Mouse (Mus musculus) limb, embryonic 12.5 days (tissue): ENCODE results near the gene Slco3a1. TPM values are rescaled to one million over a fixed set of nuclear protein-coding genes. Genes with fewer than 3 reads are reported as not detected.

Experiments used
- ATAC-seq: fragments of 200-750 bp; cut with Nextera tagmentation; 2 replicates; pipeline ENCODE4 v1.8.0; 2017; ENCODE audit warnings: low read depth, moderate TSS enrichment; ENCODE audit not compliant: insufficient number of reproducible peaks, insufficient read depth, low FRiP score, low TSS enrichment
- H3K27ac ChIP-seq: fragments of 300-500 bp; sonication (generic); 2 replicates; pipeline ENCODE4 v1.5.1; 2016; ENCODE audit warnings: mild to moderate bottlenecking, moderate library complexity
- H3K27me3 ChIP-seq: fragments of 300-500 bp; sonication (generic); 2 replicates; pipeline ENCODE4 v1.6.1; 2016; ENCODE audit warnings: mild to moderate bottlenecking, moderate library complexity
- H3K36me3 ChIP-seq: fragments of 300-500 bp; sonication (generic); 2 replicates; pipeline ENCODE4 v1.6.1; 2016; ENCODE audit warnings: mild to moderate bottlenecking, moderate library complexity
- H3K4me1 ChIP-seq: fragments of 300-500 bp; sonication (generic); replicated peaks from 2 replicates; pipeline ENCODE4 v1.6.1; 2016
- H3K4me2 ChIP-seq: fragments of 300-500 bp; sonication (generic); 2 replicates; pipeline ENCODE4 v1.6.1; 2016; ENCODE audit warnings: mild to moderate bottlenecking, moderate library complexity
- H3K4me3 ChIP-seq: fragments of 300-500 bp; sonication (generic); replicated peaks from 2 replicates; pipeline ENCODE4 v1.5.1; 2016; ENCODE audit warnings: mild to moderate bottlenecking
- H3K9ac ChIP-seq: fragments of 300-500 bp; sonication (generic); replicated peaks from 2 replicates; pipeline ENCODE4 v1.6.1; 2016; ENCODE audit warnings: mild to moderate bottlenecking, moderate library complexity
- H3K9me3 ChIP-seq: fragments of 300-500 bp; sonication (generic); 2 replicates; pipeline ENCODE4 v1.6.1; 2016; ENCODE audit warnings: mild to moderate bottlenecking, moderate library complexity
- WGBS: fragments of 180-500 bp; shearing (Covaris S2); methylation state at CpG from one replicate; pipeline ENCODE4 v1.1.7; 2016; 5-methylcytosine and 5-hydroxymethylcytosine counted together
- polyA plus RNA-seq: library from polyadenylated mRNA; unstranded; fragments of >200 nt; fragmentation: Nextera tagmentation; extraction: Ambion mirVana; gene quantifications from 2 replicates; pipeline ENCODE4 v1.2.1, GENCODE M21; 2016

Gene Slco3a1
- polyA plus RNA-seq, 1 experiment from 2014 or later, result 8.2 TPM

DNA sequence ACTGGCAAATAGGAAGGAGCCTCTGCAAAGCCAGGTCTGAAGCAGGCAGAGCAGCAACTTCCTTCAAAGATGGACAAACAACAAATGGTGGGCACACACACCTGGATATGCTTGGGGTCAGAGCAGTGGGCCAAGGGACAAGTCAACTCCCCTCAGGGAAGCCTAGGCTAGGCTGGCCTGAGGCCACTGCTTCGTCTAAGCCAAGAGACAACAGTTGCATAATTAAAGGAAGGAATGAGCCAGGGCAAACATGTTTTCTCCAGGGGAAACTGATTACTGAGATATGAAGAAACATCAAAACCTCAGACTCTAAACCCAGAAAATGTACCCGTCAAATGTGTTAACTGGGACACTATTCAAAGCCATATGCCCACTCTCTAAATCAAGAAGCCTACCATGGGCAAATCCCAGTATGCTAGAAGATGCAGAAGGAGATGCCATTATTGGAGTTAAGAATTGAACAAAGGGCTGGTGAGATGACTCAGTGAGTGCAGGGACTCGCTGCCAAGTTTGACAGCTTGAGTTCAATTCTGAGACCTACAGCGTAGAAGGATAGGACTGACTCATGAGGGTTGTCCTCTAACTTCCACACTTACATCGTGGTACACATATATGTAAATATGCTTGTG, 97.1 kb downstream of the Slco3a1 start:
- no peak for ATAC-seq
- H3K4me2 ChIP-seq, result no peak overlapping the region
- no peaks in the 10 kb centered on the region for H3K36me3 ChIP-seq
- no peaks in the 10 kb centered on the region for H3K27me3 ChIP-seq
- H3K4me1 ChIP-seq, result peaks cover 17% of the 10 kb centered on the region
- no peak overlapping the region for H3K9ac ChIP-seq
- 86% methylated on average over 5 of the region's 5 CpGs for WGBS
- no peak overlapping the region for H3K27ac ChIP-seq
- no peak overlapping the region for H3K4me3 ChIP-seq
- H3K9me3 ChIP-seq, result no peaks in the 10 kb centered on the region

- WGBS, result 79% methylated on average over 2 of the region's 2 CpGs
- no peaks in the 10 kb centered on the region for H3K36me3 ChIP-seq
- H3K27ac ChIP-seq, result no peak overlapping the region
- no peak for ATAC-seq
- H3K4me1 ChIP-seq, result peaks cover 15% of the 10 kb centered on the region
- no peak overlapping the region for H3K4me2 ChIP-seq
- H3K9ac ChIP-seq, result no peak overlapping the region
- H3K4me3 ChIP-seq, result no peak overlapping the region
- H3K27me3 ChIP-seq, result no peaks in the 10 kb centered on the region
- H3K9me3 ChIP-seq, result no peaks in the 10 kb centered on the region
Observed at GRCm38 (mm10) chr7:74456781-74457180, 97.8 kb downstream of the Slco3a1 start.

DNA sequence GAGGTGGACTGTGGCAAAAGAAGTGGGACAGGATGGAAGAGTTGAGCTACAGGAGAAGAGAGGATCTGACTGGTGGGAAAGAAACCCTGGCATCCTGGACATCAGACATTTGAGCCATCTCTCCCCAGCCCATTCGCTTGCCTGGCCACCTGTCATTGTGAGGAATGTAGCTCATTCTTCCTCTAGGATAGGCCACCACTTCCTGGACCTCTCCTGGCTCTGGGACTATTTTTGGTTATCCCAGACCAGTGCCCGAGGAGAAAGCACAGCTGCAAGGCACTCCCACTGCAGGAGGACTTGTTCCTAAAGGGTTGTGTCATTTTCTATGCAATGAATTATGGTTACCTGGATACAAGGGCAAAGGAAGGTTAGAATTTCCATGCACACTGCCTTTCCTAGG, 103.5 kb downstream of the Slco3a1 start:
- H3K27me3 ChIP-seq, result no peaks in the 10 kb centered on the region
- peaks cover 20% of the 10 kb centered on the region; the same call in 1 of the 2 replicates for H3K4me1 ChIP-seq
- H3K27ac ChIP-seq, result no peak overlapping the region
- H3K36me3 ChIP-seq, result no peaks in the 10 kb centered on the region
- no peak overlapping the region for H3K9ac ChIP-seq
- no peak for ATAC-seq
- 81% methylated on average over 2 of the region's 2 CpGs for WGBS
- H3K4me3 ChIP-seq, result no peak overlapping the region
- H3K4me2 ChIP-seq, result no peak overlapping the region
- H3K9me3 ChIP-seq, result no peaks in the 10 kb centered on the region

- no peak overlapping the region for H3K27ac ChIP-seq
- no peak overlapping the region for H3K4me3 ChIP-seq
- H3K36me3 ChIP-seq, result no peaks in the 10 kb centered on the region
- no peak for ATAC-seq
- WGBS, result 92% methylated on average over 1 of the region's 1 CpGs
- no peak overlapping the region for H3K9ac ChIP-seq
- H3K9me3 ChIP-seq, result no peaks in the 10 kb centered on the region
- peaks cover 20% of the 10 kb centered on the region; the same call in 1 of the 2 replicates for H3K4me1 ChIP-seq
- H3K27me3 ChIP-seq, result no peaks in the 10 kb centered on the region
- no peak overlapping the region for H3K4me2 ChIP-seq
Observed at GRCm38 (mm10) chr7:74449802-74450201, 104.8 kb downstream of the Slco3a1 start.

GRCm38 (mm10) chr7:74447781-74448180, 106.8 kb downstream of the Slco3a1 start:
- Histone ChIP-seq H3K4me2 (no peak overlapping the region), H3K27me3 (no peaks in the 10 kb centered on the region), H3K27ac (no peak overlapping the region), H3K4me1 (peaks cover 20% of the 10 kb centered on the region; the same call in 1 of the 2 replicates), H3K9ac (no peak overlapping the region), H3K9me3 (no peaks in the 10 kb centered on the region), H3K36me3 (no peaks in the 10 kb centered on the region), H3K4me3 (no peak overlapping the region)
- WGBS, result 7% methylated on average over 2 of the region's 2 CpGs
- no peak for ATAC-seq

DNA sequence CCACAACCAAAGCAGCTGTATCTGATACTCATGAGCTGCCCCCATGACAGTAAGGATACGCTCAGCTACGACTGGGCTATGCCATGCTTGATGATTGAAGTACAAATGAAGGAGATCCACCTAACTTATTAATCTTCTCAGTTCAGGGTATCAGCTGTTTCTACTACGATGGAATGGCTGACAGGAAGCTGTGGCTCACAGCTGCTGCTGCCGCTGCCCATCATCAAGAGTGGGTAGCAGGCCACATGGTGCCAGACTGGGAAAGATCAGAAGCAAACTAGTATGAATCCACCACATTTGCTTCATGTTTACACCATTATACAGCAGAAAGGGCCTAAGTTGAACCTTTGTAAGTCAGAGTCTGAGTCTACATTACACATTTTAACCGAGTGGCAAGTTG, 109.4 kb downstream of the Slco3a1 start:
- WGBS, result 83% methylated on average over 5 of the region's 5 CpGs
- H3K9me3 ChIP-seq, result no peaks in the 10 kb centered on the region
- no peaks in the 10 kb centered on the region for H3K27me3 ChIP-seq
- no peaks in the 10 kb centered on the region for H3K36me3 ChIP-seq
- no peak for ATAC-seq
- H3K27ac ChIP-seq, result no peak overlapping the region
- H3K4me1 ChIP-seq, result peaks cover 20% of the 10 kb centered on the region; the same call in 1 of the 2 replicates
- no peak overlapping the region for H3K4me2 ChIP-seq
- H3K9ac ChIP-seq, result no peak overlapping the region
- no peak overlapping the region for H3K4me3 ChIP-seq

GRCm38 (mm10) chr7:74442380-74442779, 112.2 kb downstream of the Slco3a1 start:
- no peak overlapping the region for H3K4me2 ChIP-seq
- ATAC-seq, result no peak
- no peak overlapping the region for H3K9ac ChIP-seq
- no peaks in the 10 kb centered on the region for H3K36me3 ChIP-seq
- no peaks in the 10 kb centered on the region for H3K27me3 ChIP-seq
- 85% methylated on average over 5 of the region's 5 CpGs for WGBS
- no peak overlapping the region for H3K4me3 ChIP-seq
- H3K4me1 ChIP-seq, result no peaks in the 10 kb centered on the region
- no peak overlapping the region for H3K27ac ChIP-seq
- no peaks in the 10 kb centered on the region for H3K9me3 ChIP-seq

GRCm38 (mm10) chr7:74437534-74437933, 117.0 kb downstream of the Slco3a1 start:
- WGBS, result 69% methylated on average over 1 of the region's 1 CpGs
- H3K4me3 ChIP-seq, result no peak overlapping the region
- no peak for ATAC-seq
- no peak overlapping the region for H3K4me2 ChIP-seq
- H3K27ac ChIP-seq, result no peak overlapping the region
- no peak overlapping the region for H3K9ac ChIP-seq
- no peaks in the 10 kb centered on the region for H3K27me3 ChIP-seq
- no peaks in the 10 kb centered on the region for H3K9me3 ChIP-seq
- no peaks in the 10 kb centered on the region for H3K36me3 ChIP-seq
- H3K4me1 ChIP-seq, result no peaks in the 10 kb centered on the region

DNA sequence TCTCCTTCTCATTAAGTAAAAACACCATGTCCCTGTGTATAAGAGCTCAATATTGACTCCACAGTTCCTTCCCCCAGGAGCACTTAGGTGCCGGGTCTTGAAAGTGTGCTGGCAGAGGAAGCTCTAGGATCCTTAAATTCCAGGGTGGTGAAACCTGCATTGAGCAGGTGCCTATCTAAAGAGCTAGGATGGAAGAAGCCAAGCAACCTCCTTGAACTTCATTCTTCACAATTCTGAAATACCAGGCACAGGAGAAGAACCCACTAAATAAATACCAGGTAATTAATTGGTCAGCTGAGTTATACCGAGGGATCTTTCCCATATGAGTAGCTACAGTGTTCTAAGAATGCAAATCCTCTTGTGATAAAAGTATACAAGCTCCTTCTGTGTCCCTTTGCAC, 117.9 kb downstream of the Slco3a1 start:
- no peaks in the 10 kb centered on the region for H3K4me1 ChIP-seq
- no peaks in the 10 kb centered on the region for H3K9me3 ChIP-seq
- WGBS, result 85% methylated on average over 2 of the region's 2 CpGs
- no peak overlapping the region for H3K9ac ChIP-seq
- H3K4me2 ChIP-seq, result no peak overlapping the region
- no peak for ATAC-seq
- H3K36me3 ChIP-seq, result no peaks in the 10 kb centered on the region
- H3K4me3 ChIP-seq, result no peak overlapping the region
- no peaks in the 10 kb centered on the region for H3K27me3 ChIP-seq
- no peak overlapping the region for H3K27ac ChIP-seq

DNA sequence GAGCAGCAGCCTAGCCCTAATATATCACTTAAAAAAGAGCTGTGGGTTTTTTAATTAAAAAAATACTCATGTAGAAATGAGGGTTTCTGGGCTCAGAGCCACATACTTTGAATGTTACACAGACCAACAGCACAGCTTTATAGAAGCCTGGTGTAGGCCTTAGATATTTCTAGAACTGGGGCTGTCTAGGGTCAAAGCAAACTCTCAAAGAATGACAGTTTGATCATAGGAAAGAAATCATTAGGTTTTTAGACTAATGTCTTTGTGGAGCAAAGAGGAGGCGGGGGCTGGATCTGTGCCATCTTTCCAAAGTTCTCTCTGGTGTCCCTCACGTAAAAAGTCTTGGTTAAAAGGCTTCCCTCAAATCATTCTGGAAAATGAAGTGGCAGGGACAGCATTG, 121.6 kb downstream of the Slco3a1 start:
- WGBS, result 90% methylated on average over 2 of the region's 2 CpGs
- Histone ChIP-seq H3K9ac (no peak overlapping the region), H3K36me3 (no peaks in the 10 kb centered on the region), H3K27ac (no peak overlapping the region), H3K4me3 (no peak overlapping the region), H3K27me3 (peaks cover 8% of the 10 kb centered on the region; the same call in 1 of the 2 replicates), H3K4me1 (no peaks in the 10 kb centered on the region), H3K4me2 (no peak overlapping the region), H3K9me3 (no peaks in the 10 kb centered on the region)
- ATAC-seq, result no peak

DNA sequence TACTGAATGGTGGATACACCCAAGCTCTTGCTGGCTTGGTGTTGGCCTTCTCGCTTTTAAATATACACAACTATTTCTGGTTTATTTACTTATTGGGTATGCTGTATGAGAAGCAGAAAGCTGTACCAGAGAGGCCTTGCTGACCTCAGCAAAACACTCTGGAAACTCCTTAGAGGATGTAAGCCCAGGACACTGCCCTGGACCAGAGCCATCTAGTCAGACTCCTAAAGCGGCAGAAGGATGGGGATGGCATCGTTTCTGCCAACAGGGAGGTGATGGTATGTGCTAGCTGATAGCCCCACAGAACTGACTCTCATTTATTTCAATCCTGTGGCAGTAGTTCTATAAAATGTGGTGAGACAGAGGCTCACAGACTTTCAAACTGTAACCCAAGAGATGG, 125.3 kb downstream of the Slco3a1 start:
- H3K27me3 ChIP-seq, result peaks cover 8% of the 10 kb centered on the region; the same call in 1 of the 2 replicates
- H3K4me1 ChIP-seq, result 0 out of 2 replicates have a peak, but pooled peaks cover 3% of the 10 kb centered on the region
- ATAC-seq, result no peak
- 90% methylated on average over 3 of the region's 3 CpGs for WGBS
- H3K9ac ChIP-seq, result no peak overlapping the region
- no peak overlapping the region for H3K27ac ChIP-seq
- no peaks in the 10 kb centered on the region for H3K36me3 ChIP-seq
- no peak overlapping the region for H3K4me2 ChIP-seq
- H3K4me3 ChIP-seq, result no peak overlapping the region
- no peaks in the 10 kb centered on the region for H3K9me3 ChIP-seq

GRCm38 (mm10) chr7:74427135-74427534, 127.4 kb downstream of the Slco3a1 start:
- Histone ChIP-seq H3K27me3 (peaks cover 20% of the 10 kb centered on the region; the same call in 1 of the 2 replicates), H3K4me1 (peaks cover 21% of the 10 kb centered on the region), H3K27ac (no peak overlapping the region), H3K9ac (no peak overlapping the region), H3K36me3 (no peaks in the 10 kb centered on the region), H3K4me3 (no peak overlapping the region), H3K9me3 (no peaks in the 10 kb centered on the region), H3K4me2 (no peak overlapping the region)
- ATAC-seq, result no peak
- WGBS, result 15% methylated on average over 1 of the region's 1 CpGs
